16 mouse cellular contexts compared by ENCODE assay signal in genomic region chr9:67182006-67182405, GRCm38 (mm10).
DNase-seq lines count a peak whose midpoint lies in the region; ATAC-seq and TF ChIP-seq lines count a peak whose summit lies in the region.
"Had no signal": no experiment of that assay in that cellular context is flagged by ENCODE, and none has a peak within 500 bp of the region (broad histone marks: within the 10 kb centered on the region; RNA-seq: fewer than 3 reads in every experiment).

No protein-coding gene starts in this region.

- no peak overlapping the region for H3K27ac ChIP-seq in lung, embryonic 14.5 days (ENCODE audit: low read depth)
- peak overlapping the region; percentile 73 for H3K27ac ChIP-seq in embryonic facial prominence, embryonic 14.5 days (replicated peaks; ENCODE audit: low read depth, low read length)
- H3K27ac ChIP-seq in limb, embryonic 11.5 days (replicated peaks; ENCODE audit: low read depth, low read length): peak overlapping the region; percentile 75
- H3K27ac ChIP-seq: forebrain, embryonic 12.5 days; left cerebral cortex, adult 2 months; liver, embryonic 15.5 days had no signal

- 0 out of 2 replicates have a peak, but pooled peaks have one; percentile 17 for ATAC-seq in lung, embryonic 14.5 days (ENCODE audit: insufficient read depth)
- ATAC-seq in embryonic facial prominence, embryonic 14.5 days (ENCODE audit: low read depth): peak; percentile 67
- peak; percentile 69 for ATAC-seq in limb, embryonic 11.5 days (ENCODE audit: insufficient number of reproducible peaks, low FRiP score, low TSS enrichment, low read depth)

- WGBS in lung, embryonic 14.5 days: 48% methylated on average over 6 of the region's 6 CpGs
- WGBS in embryonic facial prominence, embryonic 14.5 days: 25% methylated on average over 6 of the region's 6 CpGs
- WGBS in limb, embryonic 11.5 days: 13% methylated on average over 6 of the region's 6 CpGs

- H3K4me3 ChIP-seq in lung, embryonic 14.5 days (ENCODE audit: low read depth, low read length): no peak overlapping the region
- no peak overlapping the region for H3K4me3 ChIP-seq in embryonic facial prominence, embryonic 14.5 days (ENCODE audit: low read depth, low read length)
- no peak overlapping the region for H3K4me3 ChIP-seq in limb, embryonic 11.5 days (ENCODE audit: low read depth, low read length)
- H3K4me3 ChIP-seq: forebrain, embryonic 12.5 days; left cerebral cortex, adult 2 months; liver, embryonic 15.5 days had no signal

- H3K27me3 ChIP-seq in lung, embryonic 14.5 days (ENCODE audit: insufficient read depth, low read length): no peaks in the 10 kb centered on the region
- no peaks in the 10 kb centered on the region for H3K27me3 ChIP-seq in embryonic facial prominence, embryonic 14.5 days (replicated peaks; ENCODE audit: control insufficient read depth, insufficient read depth, low read length)
- no peaks in the 10 kb centered on the region for H3K27me3 ChIP-seq in limb, embryonic 11.5 days (ENCODE audit: control insufficient read depth, insufficient read depth, low read length)
- H3K27me3 ChIP-seq: forebrain, embryonic 12.5 days; liver, embryonic 15.5 days had no signal

- TF ChIP-seq CTCF in lung, embryonic 14.5 days (IDR thresholded peaks at IDR 0.05; ENCODE audit: low read depth): no peak

- H3K4me1 ChIP-seq in lung, embryonic 14.5 days (ENCODE audit: insufficient read depth): peaks cover 8% of the 10 kb centered on the region; the same call in 1 of the 2 replicates
- peaks cover 28% of the 10 kb centered on the region for H3K4me1 ChIP-seq in embryonic facial prominence, embryonic 14.5 days (ENCODE audit: control insufficient read depth, insufficient read depth, low read length)
- H3K4me1 ChIP-seq in limb, embryonic 11.5 days (ENCODE audit: control insufficient read depth, insufficient read depth, low read length): peaks cover 19% of the 10 kb centered on the region
- H3K4me1 ChIP-seq: forebrain, embryonic 12.5 days; liver, embryonic 15.5 days had no signal

- no peaks in the 10 kb centered on the region for H3K9me3 ChIP-seq in lung, embryonic 14.5 days (ENCODE audit: low read depth, low read length)
- H3K9me3 ChIP-seq in embryonic facial prominence, embryonic 14.5 days (ENCODE audit: control insufficient read depth, low read length): no peaks in the 10 kb centered on the region
- no peaks in the 10 kb centered on the region for H3K9me3 ChIP-seq in limb, embryonic 11.5 days (ENCODE audit: control insufficient read depth, low read length)
- H3K9me3 ChIP-seq: forebrain, embryonic 12.5 days; liver, embryonic 15.5 days had no signal

- no peak overlapping the region for H3K9ac ChIP-seq in lung, embryonic 14.5 days
- no peak overlapping the region for H3K9ac ChIP-seq in embryonic facial prominence, embryonic 14.5 days (ENCODE audit: low read depth, low read length)
- no peak overlapping the region for H3K9ac ChIP-seq in limb, embryonic 11.5 days (ENCODE audit: low read length)
- H3K9ac ChIP-seq: forebrain, embryonic 12.5 days; liver, embryonic 15.5 days had no signal

- no peaks in the 10 kb centered on the region for H3K36me3 ChIP-seq in lung, embryonic 14.5 days (ENCODE audit: insufficient read depth)
- H3K36me3 ChIP-seq in embryonic facial prominence, embryonic 14.5 days (ENCODE audit: control insufficient read depth, insufficient read depth, low read length): no peaks in the 10 kb centered on the region
- no peaks in the 10 kb centered on the region for H3K36me3 ChIP-seq in limb, embryonic 11.5 days (ENCODE audit: control insufficient read depth, insufficient read depth, low read length)
- H3K36me3 ChIP-seq: forebrain, embryonic 12.5 days; liver, embryonic 15.5 days had no signal

- H3K4me2 ChIP-seq in lung, embryonic 14.5 days: no peak overlapping the region
- no peak overlapping the region; the same call in 1 of the 2 replicates for H3K4me2 ChIP-seq in embryonic facial prominence, embryonic 14.5 days (ENCODE audit: low read depth, low read length)
- H3K4me2 ChIP-seq in limb, embryonic 11.5 days (ENCODE audit: low read depth, severe bottlenecking): no peak overlapping the region
- H3K4me2 ChIP-seq: forebrain, embryonic 12.5 days; liver, embryonic 15.5 days had no signal

- peak; percentile 38 for DNase-seq in lung, embryonic 14.5 days
- no peak for DNase-seq in lung, postnatal 14 days
- peak; percentile 90 for DNase-seq in embryonic facial prominence, embryonic 14.5 days (ENCODE audit: low spot score)
- peak; percentile 68 for DNase-seq in limb, embryonic 11.5 days (ENCODE audit: low spot score)
- DNase-seq in spleen, adult 18-20 months: no peak
- no peak for DNase-seq in right cerebral cortex, adult 2 months (ENCODE audit: low spot score in 2 of 2)
- no peak for DNase-seq in adrenal gland, postnatal 4 days (ENCODE audit: low spot score in 2 of 2)
- DNase-seq: adrenal gland, adult 8-10 months; cerebellum, postnatal 36 days; gastrocnemius, postnatal 14 days; kidney, adult 11 months; lung, postnatal 4 days; right cerebral cortex, adult 18-20 months had no signal

Comparison
In these comparisons a context has a peak if more than half of its experiments do, and no peak if none do; other contexts are left out.
1. DNase-seq: peak in lung, embryonic 14.5 days (single experiment), embryonic facial prominence, embryonic 14.5 days (single experiment) and limb, embryonic 11.5 days (single experiment); none in lung, postnatal 14 days (single experiment), spleen, adult 18-20 months (0 of 2), right cerebral cortex, adult 2 months (0 of 2) and adrenal gland, postnatal 4 days (0 of 2).
2. ATAC-seq: peak in every context shown above with its lines; median percentile 69 in limb, embryonic 11.5 days; 67 in embryonic facial prominence, embryonic 14.5 days; 17 in lung, embryonic 14.5 days.